Mouse (Mus musculus) cortical plate, adult 2 months (tissue): ENCODE measurements at regions not wholly inside any gene's neighbourhood (a gene's known extent, or its start where the extent isn't known, plus 50 kb on each side); places are given as distances from the start of the nearest gene placed in this dataset.

ENCODE experiments used
- H3K27ac ChIP-seq: fragments of 200-500 bp; 2 replicates; pipeline ENCODE4 v1.5.1; 2012; ENCODE audit warnings: low read length, control low read depth, inconsistent platforms; ENCODE audit not compliant: insufficient read depth
- H3K4me1 ChIP-seq: fragments of 200-500 bp; 2 replicates; pipeline ENCODE4 v1.6.1; 2011; ENCODE audit warnings: low read length; ENCODE audit not compliant: control insufficient read depth, insufficient read depth
- H3K4me3 ChIP-seq: fragments of 200-500 bp; 2 replicates; pipeline ENCODE4 v1.5.1; 2011; ENCODE audit warnings: mild to moderate bottlenecking, low read length, control low read depth; ENCODE audit not compliant: insufficient read depth
- CTCF ChIP-seq: fragments of 200-500 bp; IDR thresholded peaks from 2 replicates; pipeline ENCODE4 v1.5.1; 2011; ENCODE audit warnings: mild to moderate bottlenecking, control low read depth, low read length; ENCODE audit not compliant: insufficient read depth; ENCODE audit errors: extremely low read depth
- POLR2A ChIP-seq: fragments of 200-500 bp; IDR thresholded peaks from 2 replicates; pipeline ENCODE4 v1.6.1; 2011; ENCODE audit warnings: mild to moderate bottlenecking, low read length, control low read depth; ENCODE audit not compliant: insufficient read depth; ENCODE audit errors: extremely low read depth

GRCm38 (mm10) chr17:4196793-4197448, 500.9 kb upstream of the Nox3 start:
- TF ChIP-seq CTCF (no peak), POLR2A (no peak)
- Histone ChIP-seq H3K4me1 (no peaks in the 10 kb centered on the region), H3K27ac (no peak overlapping the region), H3K4me3 (no peak overlapping the region)

GRCm38 (mm10) chr17:4198001-4198400, 501.9 kb upstream of the Nox3 start:
- H3K4me1 ChIP-seq = no peaks in the 10 kb centered on the region
- no peak overlapping the region for H3K4me3 ChIP-seq
- H3K27ac ChIP-seq = no peak overlapping the region
- no peak for TF ChIP-seq POLR2A
- TF ChIP-seq CTCF = no peak

GRCm38 (mm10) chr17:4199698-4200153, 503.7 kb upstream of the Nox3 start:
- TF ChIP-seq POLR2A = no peak
- TF ChIP-seq CTCF = no peak
- Histone ChIP-seq H3K4me1 (no peaks in the 10 kb centered on the region), H3K4me3 (no peak overlapping the region)

GRCm38 (mm10) chr17:4201300-4201699, 505.2 kb upstream of the Nox3 start:
- Histone ChIP-seq H3K4me1 (no peaks in the 10 kb centered on the region), H3K4me3 (no peak overlapping the region), H3K27ac (no peak overlapping the region)
- TF ChIP-seq POLR2A (no peak), CTCF (no peak)

More at GRCm38 (mm10) chr17:4199698-4200153, 503.7 kb upstream of the Nox3 start:
- H3K27ac ChIP-seq = no peak overlapping the region

GRCm38 (mm10) chr17:4208142-4208925, 512.3 kb upstream of the Nox3 start:
- H3K27ac ChIP-seq = no peak overlapping the region
- no peak for TF ChIP-seq POLR2A
- TF ChIP-seq CTCF = no peak
- no peaks in the 10 kb centered on the region; the same call in 1 of the 2 replicates for H3K4me1 ChIP-seq
- H3K4me3 ChIP-seq = no peak overlapping the region

- TF ChIP-seq POLR2A (no peak), CTCF (no peak)
- Histone ChIP-seq H3K4me1 (no peaks in the 10 kb centered on the region; the same call in 1 of the 2 replicates), H3K27ac (no peak overlapping the region), H3K4me3 (no peak overlapping the region)
Observed at GRCm38 (mm10) chr17:4209650-4210049, 513.6 kb upstream of the Nox3 start.

GRCm38 (mm10) chr17:4212586-4212985, 516.5 kb upstream of the Nox3 start:
- TF ChIP-seq POLR2A (no peak), CTCF (no peak)
- no peak overlapping the region for H3K27ac ChIP-seq
- H3K4me1 ChIP-seq = peaks cover 3% of the 10 kb centered on the region; the same call in 1 of the 2 replicates
- H3K4me3 ChIP-seq = no peak overlapping the region

GRCm38 (mm10) chr17:4214970-4215369, 518.9 kb upstream of the Nox3 start:
- H3K4me3 ChIP-seq = no peak overlapping the region
- H3K27ac ChIP-seq = no peak overlapping the region
- TF ChIP-seq CTCF (no peak), POLR2A (no peak)
- peaks cover 4% of the 10 kb centered on the region; the same call in 1 of the 2 replicates for H3K4me1 ChIP-seq

GRCm38 (mm10) chr17:4216203-4216602, 520.1 kb upstream of the Nox3 start:
- TF ChIP-seq CTCF (no peak), POLR2A (no peak)
- no peak overlapping the region for H3K27ac ChIP-seq
- no peak overlapping the region for H3K4me3 ChIP-seq
- H3K4me1 ChIP-seq = peaks cover 7% of the 10 kb centered on the region

- TF ChIP-seq CTCF (no peak), POLR2A (no peak)
- Histone ChIP-seq H3K27ac (no peak overlapping the region), H3K4me1 (peaks cover 7% of the 10 kb centered on the region), H3K4me3 (no peak overlapping the region)
Observed at GRCm38 (mm10) chr17:4216750-4217149, 520.7 kb upstream of the Nox3 start.

- H3K27ac ChIP-seq = no peak overlapping the region
- H3K4me1 ChIP-seq = peaks cover 7% of the 10 kb centered on the region
- TF ChIP-seq POLR2A (no peak), CTCF (no peak)
- H3K4me3 ChIP-seq = no peak overlapping the region
Observed at GRCm38 (mm10) chr17:4220661-4221360, 524.8 kb upstream of the Nox3 start.
